Mouse (Mus musculus) right cerebral cortex, postnatal 4 days (tissue): Measurements from ENCODE around the gene Tln1.
A peak's percentile ranks its signal among the peaks of the same experiment; 100 is the strongest.

Experiments
- DNase-seq: peaks from one replicate; pipeline ENCODE4 v3.0.0-alpha.2; 2022

Tln1 gene

GRCm38 (mm10) chr4:43546375-43547047 lies 16.0 kb downstream of the Tln1 start:
- DNase-seq: no peak

GRCm38 (mm10) chr4:43542044-43542443 lies 20.4 kb downstream of the Tln1 start:
- DNase-seq: no peak

GRCm38 (mm10) chr4:43536031-43536430 lies 26.5 kb downstream of the Tln1 start:
- no peak for DNase-seq

GRCm38 (mm10) chr4:43535628-43536027 lies 26.9 kb downstream of the Tln1 start:
- no peak for DNase-seq

GRCm38 (mm10) chr4:43533270-43533669 lies 29.2 kb downstream of the Tln1 start:
- DNase-seq: no peak

GRCm38 (mm10) chr4:43530581-43530980 lies 31.9 kb downstream of the Tln1 start:
- DNase-seq: peak; percentile 84

- DNase-seq: no peak
Observed at GRCm38 (mm10) chr4:43530081-43530501, 32.4 kb downstream of the Tln1 start.

- no peak for DNase-seq
Observed at GRCm38 (mm10) chr4:43528487-43528886, 34.0 kb downstream of the Tln1 start.

- no peak for DNase-seq
Observed at GRCm38 (mm10) chr4:43527880-43528279, 34.6 kb downstream of the Tln1 start.

GRCm38 (mm10) chr4:43519956-43520355 lies 42.5 kb downstream of the Tln1 start:
- DNase-seq: peak; percentile 89

GRCm38 (mm10) chr4:43519551-43519950 lies 42.9 kb downstream of the Tln1 start:
- no peak for DNase-seq

- no peak for DNase-seq
Observed at GRCm38 (mm10) chr4:43515764-43516708, 46.5 kb downstream of the Tln1 start.

- no peak for DNase-seq
Observed at GRCm38 (mm10) chr4:43513791-43514190, 48.7 kb downstream of the Tln1 start.

- DNase-seq: no peak
Observed at GRCm38 (mm10) chr4:43513300-43513699, 49.2 kb downstream of the Tln1 start.

- DNase-seq: no peak
Observed at GRCm38 (mm10) chr4:43512653-43513052, 49.8 kb downstream of the Tln1 start.

- DNase-seq: no peak
Observed at GRCm38 (mm10) chr4:43511675-43512454, 50.6 kb downstream of the Tln1 start.

- DNase-seq: no peak
Observed at GRCm38 (mm10) chr4:43509109-43509508, 53.4 kb downstream of the Tln1 start.

- DNase-seq: no peak
Observed at GRCm38 (mm10) chr4:43508666-43508997, 53.9 kb downstream of the Tln1 start.

- no peak for DNase-seq
Observed at GRCm38 (mm10) chr4:43507938-43508665, 54.4 kb downstream of the Tln1 start.

- no peak for DNase-seq
Observed at GRCm38 (mm10) chr4:43506536-43507185, 55.8 kb downstream of the Tln1 start, which contains the start of gene Car9. Gene Car9 (plus strand): TSS chr4:43506966.

GRCm38 (mm10) chr4:43506074-43506473 lies 56.4 kb downstream of the Tln1 start:
- DNase-seq: no peak

- DNase-seq: no peak
Observed at GRCm38 (mm10) chr4:43504269-43504668, 58.2 kb downstream of the Tln1 start.
